Mouse (Mus musculus) retina, postnatal 7 days (tissue): ENCODE measurements around the gene Apoc3.

Source experiments
- DNase-seq: peaks from one replicate; pipeline ENCODE4 v3.0.0-alpha.2; 2012; ENCODE audit warnings: low read depth, low spot score

Gene Apoc3

DNA sequence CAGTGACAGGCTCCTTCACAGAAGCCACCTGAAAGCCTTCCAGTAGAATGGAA is at the start of gene Apoc3:
Gene Apoc3 (minus strand): TSS at position 41 of the 53 bp plus-strand sequence.
- DNase-seq = no peak

DNA sequence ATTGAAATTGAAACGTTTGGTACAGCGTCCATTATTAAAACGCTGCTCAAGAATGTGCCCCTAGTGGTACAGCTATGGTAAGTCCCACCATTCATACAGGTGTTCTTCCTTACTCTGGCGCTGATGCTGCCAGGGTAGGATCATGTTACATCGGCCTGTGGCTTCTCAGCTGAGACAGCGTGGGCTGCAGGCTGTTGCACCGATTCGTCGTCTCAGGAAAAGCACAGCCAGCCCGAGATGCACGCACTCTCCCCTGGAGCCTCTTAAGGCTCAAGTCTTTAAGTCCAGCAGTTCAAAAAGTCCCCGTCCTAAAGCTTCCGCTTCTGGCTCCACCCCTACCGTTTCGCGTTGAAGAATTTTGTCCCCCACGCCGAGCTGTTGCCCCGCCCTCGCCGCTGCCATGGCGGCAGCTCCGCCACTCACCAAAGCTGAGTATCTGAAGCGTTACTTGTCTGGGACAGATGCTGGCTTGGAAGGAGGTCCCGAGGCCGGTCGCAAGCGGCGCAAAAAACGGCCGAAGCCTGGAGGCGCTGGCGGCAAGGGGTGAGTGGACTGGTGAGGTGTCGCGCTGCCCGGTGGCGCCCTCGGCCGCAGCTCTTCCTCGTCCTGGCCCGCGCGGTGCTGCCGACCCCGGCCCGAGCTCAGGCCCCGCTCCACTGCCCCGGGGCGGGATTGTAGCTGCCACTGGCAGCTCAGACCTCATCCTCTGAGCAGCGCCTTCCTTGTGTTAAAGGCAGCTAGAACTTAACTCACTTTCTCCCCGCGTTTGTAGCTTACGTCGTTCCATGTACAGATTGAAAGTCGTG is 47.4 kb upstream of the Apoc3 start, which contains the start of gene Bud13:
Gene Bud13 (plus strand): TSS at position 378 of the 806 bp plus-strand sequence.
- DNase-seq = peak; percentile 89

DNA sequence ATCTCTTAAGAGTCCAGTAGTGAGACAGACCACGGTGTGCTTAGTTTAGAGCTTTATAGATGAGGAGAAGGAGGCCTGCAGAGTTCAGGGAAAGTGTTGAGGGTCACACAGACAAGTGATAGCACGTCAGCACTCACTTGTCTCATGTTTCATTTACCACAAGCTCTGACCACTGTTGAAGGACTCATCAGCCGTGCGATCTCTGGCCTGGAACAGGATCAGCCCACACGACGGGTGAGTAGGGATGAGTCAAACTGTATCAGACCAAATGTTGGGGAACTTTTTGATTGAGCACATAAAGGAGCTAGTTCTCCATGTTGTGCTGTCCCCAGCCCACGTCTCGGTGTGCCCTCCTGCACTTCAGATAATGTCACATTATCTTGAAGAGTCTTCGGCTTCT is 39.1 kb upstream of the Apoc3 start:
- DNase-seq = no peak

DNA sequence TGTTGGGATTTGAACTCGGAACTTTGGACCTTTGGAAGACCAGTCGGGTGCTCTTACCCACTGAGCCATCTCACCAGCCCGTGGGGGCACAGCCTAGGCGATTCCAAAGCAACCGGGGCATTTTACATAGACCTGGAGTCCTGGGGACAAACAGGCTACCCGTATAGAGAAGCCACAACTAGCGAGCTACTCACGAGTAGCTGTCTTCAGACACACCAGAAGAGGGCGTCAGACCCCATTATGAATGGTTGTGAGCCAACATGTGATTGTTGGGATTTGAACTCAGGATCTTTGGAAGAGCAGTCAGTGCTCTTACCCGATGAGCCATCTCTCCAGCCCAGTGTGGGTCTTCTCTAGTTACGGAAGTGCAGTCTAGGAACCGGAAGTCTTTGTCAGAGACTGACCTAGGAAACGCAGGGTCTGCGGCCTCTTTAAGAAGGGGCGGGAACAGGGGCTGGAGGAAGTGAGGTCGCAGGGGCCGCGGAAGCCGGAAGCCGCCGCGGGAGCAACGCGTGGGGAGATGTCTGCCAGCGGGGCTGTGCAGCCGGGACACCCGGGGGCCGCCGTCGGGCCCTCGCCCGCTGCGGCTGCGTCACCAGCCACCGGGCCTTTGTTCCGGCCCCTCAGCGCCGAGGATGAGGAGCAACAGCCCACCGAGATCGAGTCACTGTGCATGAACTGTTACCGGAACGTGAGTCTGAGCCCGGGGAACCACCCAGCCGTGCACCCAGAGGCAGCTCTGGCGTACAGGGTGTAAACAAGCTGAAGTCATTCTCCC is 37.4 kb upstream of the Apoc3 start, which contains the start of gene Zpr1:
Gene Zpr1 (plus strand): TSS at position 388 of the 778 bp plus-strand sequence.
- peak; percentile 87 for DNase-seq

DNA sequence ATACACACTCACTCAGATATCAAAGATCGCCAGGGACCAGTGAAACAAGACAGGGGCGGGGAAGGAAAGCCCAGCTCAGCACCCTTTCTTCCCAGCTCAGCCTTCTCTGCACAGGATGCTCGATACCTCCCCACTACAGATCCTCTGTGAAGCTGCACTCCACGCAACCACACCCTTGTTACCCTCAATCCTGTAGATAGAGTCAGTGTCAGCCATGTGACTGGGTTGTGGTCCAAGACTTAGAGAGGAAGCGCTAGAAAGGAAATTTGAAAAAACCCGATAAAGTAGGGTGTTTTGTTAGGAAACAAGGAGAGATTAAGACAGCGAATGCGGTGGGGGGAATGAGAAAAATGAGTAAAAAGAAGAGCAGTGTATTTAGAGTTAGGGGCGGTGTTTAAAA is 36.6 kb upstream of the Apoc3 start:
- no peak for DNase-seq

DNA sequence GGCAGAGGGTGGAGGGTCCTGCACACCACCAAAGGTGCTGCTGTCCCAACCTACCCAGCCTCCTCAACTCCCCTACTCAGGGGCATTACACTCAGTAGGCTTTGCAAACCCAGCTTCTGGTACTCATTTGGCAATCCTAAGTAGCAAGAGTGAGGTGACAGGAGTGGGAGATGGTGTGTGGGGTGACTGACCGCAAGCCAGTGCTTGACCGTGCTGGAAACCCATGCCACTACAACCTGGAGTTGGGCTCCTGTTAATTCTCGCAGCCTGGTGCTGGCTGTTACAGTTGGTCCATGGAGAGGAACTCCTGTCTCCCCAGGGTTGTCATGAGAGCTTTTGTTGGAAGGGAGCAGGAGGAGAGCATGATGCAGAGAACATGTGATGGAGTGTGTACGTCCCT is 35.3 kb upstream of the Apoc3 start:
- no peak for DNase-seq

DNA sequence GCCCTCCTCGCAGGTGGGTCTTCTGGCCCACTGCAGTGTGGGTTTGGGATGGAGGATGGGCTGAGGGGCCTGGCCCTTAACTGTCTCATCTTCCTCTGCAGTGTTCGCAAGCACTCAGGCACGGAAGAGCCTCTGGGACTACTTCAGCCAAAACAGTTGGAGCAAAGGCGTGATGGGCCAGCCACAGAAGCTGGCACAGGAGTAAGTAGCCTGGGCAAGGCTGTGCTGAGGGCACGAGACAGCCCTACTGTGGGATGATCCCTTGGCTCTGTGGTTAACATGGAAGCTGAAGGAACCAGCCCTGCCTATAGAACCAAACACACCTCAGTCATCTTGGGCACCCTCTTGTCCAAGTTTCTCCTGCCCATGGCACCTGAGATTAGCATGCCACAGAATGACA is 33.7 kb upstream of the Apoc3 start:
- no peak for DNase-seq

DNA sequence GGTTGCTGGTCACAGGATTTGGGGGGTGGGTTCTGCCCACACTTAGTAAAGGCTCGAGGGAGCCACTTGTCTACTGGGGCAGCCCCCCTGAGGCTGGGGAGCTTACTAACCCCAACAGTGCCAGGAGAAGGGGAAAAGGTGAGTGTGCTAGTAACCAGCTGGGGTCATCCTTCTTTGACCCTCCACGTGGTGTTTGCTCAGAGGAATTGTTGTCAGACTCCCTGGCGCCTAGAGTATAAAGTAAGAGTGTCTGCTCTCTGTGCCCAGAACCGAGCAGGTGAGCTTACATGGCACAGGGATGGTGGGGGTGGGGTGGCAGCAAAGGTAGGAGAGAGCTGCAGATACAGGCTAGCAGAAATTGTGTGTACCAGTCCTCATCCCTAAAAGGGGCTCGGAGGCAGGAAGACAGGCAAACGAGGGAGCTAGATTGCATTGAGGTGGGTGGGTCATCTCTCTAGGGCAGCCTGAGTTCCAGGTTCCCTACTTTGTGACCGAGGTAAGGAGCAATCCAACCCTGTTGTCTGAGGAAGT is 33.0 kb upstream of the Apoc3 start, which contains the start of gene Apoa5:
Gene Apoa5 (plus strand): TSS at position 291 of the 531 bp plus-strand sequence.
- DNase-seq = no peak

DNA sequence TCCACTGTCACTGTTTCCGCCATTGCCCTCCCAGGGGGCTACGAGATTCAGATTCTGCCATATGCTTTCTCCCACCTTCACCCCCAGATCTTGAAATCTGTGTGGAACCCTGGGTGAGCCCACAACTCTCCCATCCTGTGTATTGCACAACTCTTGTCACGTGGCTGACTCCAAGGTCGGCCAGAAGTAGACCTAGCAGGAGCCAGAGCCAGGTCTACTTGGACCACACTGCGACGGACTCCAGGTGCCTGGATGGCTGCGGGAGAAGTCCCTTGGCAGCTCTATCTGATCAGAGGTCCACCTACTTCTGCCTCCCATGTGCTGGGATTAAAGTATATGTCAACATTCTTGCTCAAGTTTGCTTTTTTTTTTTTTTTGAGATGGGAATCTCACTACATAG is 25.7 kb upstream of the Apoc3 start:
- DNase-seq = no peak

DNA sequence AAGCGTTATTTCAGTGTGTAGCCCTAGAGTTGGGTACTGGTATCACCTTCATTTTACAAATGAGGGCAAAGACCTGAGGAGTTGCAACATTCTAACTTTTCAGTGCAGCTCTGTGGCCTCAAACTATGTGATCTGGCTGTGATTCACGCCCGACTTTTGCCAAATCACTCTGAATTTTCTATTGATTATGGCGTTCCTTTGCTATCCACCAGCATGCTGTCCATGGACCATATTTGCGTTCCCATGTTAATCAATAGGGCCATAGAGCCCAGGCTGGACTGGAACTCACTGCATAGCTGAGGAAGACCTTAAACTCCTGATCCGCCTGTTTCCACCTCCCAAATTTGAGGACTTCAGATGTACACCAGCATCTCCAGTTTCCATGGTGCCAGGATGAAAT is 23.7 kb upstream of the Apoc3 start:
- no peak for DNase-seq

DNA sequence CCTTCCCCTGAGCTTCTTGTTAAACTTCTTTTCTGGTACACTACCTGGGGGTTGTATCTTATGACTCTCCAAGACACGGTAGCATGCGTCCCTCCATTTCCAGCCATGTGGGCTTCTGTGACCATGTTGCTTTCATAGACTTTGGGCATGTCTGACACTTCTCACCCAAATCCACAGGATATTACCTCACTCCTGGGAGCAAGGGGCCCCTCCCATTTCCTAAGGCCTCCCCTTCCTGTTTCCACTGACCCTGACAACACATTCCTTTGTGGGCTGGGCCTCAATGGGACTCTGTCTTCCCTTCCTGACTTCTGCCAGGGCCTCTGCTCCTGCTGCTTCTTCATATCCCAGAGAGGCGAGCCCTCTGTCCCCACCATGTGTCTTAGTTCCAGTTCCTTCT is 22.1 kb upstream of the Apoc3 start:
- DNase-seq = no peak

DNA sequence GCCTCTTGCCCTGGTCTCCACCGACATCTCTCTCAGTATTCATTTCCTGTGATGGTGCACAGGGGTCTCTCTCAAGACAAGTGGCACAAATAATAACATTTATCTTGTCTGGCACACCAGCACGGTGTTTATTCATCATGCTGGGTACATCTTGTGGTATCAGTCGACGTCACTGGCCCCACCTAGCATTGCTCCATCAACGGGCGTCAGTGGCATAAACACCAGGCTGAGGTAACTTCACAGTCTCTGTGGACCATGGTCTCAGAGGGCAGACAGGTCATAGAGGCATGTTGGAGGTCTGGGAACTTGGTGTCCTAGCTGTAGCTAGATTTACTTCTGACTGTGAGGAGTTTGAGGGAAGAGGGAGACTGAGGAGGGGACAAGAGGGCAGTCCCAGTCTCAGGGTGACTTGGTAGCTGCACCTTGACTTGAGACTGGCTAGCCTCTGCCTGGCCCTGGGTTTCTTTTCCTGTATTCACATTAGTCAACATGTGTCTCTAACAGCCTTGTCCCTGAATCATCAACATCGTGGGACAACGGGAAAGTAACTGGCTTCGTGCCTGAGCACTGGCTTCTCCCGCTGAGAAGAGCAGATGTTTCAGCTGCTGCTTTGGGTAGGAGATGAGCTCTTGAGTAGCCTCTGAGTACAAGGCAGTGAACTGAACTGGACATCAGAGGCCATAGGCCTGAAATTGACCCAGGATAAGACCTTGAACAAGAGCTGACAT is 21.4 kb upstream of the Apoc3 start:
- DNase-seq = no peak

DNA sequence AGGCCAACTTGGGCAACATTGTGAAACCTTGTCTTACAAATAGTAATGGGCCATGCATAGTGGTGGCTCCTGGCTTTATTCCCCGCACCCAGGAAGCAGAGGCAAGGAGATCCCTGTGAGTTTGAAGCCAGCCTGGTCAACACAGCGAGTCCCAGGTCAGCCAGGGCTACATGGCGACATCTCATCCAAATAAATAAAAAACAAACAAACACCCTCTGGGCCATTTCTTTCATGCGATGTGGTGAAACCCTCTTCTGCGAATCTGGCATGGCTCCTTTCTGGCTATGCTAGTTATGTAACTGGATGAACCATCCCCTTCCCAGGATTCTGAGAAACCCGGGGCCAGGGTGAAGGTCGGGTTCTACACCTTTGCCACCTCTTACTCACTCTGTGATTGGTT is 20.7 kb upstream of the Apoc3 start:
- no peak for DNase-seq

DNA sequence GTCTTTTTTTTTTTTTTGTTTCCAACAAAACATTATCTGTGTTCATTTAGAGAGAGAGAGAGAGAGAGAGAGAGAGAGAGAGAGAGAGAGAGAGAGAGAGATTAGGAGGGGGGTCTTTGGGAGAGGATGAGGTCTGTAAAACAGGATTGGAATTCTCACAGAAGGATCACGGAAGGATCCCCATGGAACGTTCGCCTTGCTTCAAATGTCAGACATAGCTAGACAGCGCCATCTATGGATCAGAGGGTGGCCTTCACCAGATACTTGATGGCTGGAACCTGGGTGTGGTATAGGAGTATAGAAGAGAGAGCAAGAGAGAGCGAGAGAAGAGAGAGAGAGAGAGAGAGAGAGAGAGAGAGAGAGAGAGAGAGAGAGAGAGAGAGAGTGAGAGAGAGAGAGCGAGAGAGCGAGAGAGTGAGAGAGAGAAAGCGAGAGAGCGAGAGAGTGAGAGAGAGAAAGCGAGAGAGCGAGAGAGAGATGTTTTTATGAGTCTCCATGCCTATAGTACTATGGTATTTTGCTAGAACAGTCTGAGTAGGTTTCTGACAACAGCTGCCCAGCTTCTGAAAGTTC is 11.4 kb upstream of the Apoc3 start:
- peak; percentile 84 for DNase-seq

DNA sequence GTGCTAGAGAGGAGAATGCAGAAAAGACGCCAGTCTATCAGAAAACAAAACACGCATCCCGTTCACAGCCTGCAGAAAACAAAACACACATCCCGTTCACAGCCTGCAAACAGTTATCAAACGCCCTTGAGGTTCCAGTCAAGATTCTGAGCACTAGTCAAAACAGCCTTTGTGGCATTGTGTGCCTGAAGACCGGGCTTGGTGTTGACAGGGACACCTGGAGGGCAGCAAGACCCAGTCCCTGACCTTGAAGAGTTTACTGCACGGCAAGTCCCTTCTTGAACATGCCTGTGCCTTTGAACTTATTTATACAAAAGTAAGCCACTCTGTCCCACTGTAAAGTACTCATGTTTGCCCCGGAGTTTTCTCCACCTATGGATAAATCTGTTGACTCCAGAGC is 8.1 kb upstream of the Apoc3 start:
- DNase-seq = no peak

DNA sequence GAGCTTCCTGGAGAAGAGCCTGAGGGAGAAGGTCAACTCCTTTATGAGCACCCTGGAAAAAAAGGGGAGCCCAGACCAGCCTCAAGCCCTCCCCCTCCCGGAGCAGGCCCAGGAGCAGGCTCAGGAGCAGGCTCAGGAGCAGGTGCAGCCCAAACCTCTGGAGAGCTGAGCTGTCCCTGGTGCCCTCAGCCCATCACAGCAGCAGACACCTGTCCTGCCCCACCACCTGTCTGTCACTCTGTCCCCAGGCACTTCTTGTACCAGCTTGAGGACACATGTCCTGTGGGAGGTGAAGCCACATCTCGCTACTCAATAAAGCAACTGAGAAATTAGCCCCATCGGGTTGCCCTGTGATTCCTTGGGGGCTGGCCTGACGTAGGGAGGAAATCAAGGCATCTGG is 7.7 kb upstream of the Apoc3 start:
- no peak for DNase-seq

DNA sequence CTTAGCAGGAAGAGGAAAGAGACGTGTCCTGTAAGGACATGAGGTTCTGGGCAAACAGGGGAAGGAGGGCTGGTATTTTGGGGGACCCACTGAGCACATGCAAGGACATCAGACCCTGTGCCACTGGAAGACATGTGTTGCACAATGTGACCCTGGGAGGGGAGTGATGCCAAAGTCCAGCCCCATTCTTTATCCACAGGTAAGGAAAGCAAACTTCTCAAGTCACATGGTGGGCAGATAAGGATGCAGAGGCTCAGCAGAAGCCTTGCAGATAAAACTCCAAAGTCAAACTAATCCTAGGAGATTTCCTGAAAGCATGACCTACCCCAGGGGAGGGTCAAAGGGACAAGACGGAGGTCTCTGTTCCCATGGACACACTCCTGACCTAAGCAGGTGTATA is 6.4 kb upstream of the Apoc3 start:
- DNase-seq = no peak

DNA sequence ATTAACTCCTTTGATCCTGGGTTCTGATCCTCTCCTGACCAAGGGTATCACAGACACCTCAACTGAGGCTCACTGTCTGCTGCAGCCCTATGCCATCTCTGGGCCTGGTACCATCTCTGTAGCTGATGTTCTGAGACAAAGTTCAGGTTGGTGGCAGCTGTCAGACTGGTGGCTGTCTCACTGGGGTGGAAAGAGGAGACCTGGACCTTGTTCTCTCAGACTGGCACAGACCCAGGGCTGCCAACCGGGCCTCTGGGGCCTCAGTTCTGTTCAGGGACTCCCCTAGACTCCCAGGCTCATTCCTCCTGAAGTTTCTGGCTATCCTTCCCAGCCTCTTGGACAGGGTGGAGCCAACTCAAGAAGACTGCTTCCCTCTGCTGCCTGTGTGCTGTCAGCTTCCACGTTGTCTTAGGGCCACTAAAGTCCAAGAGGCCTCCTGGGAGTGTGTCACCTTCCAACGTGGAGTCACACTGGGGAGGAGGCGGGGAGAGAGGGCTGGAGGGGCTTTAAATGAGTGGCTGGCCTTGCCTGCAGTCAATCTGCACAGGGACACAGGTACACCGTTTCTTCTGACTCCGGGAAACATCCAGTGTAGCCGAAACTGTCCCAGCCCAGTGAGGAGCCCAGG is 5.2 kb upstream of the Apoc3 start, which contains the start of gene Apoa4:
Gene Apoa4 (plus strand): TSS at position 171 of the 628 bp plus-strand sequence.
- no peak for DNase-seq

DNA sequence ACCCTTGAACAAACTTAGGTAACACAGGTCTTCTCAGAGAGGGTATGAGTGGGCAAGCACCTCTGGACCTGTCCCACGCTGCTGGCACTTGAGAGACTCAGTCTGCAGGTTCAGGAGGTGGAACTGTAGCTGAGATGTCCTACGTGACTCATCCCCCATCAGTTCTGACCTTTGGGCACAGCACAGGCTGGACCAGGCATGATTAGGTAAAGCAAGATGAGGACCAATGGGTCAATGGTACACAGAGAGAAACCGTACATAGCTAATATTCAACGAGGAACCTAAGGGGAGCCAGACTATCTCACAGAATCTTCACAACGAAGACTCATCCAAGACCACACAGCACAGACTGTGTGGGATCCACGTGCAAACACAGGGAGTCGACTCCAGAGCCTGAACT is 3.4 kb upstream of the Apoc3 start:
- no peak for DNase-seq

DNA sequence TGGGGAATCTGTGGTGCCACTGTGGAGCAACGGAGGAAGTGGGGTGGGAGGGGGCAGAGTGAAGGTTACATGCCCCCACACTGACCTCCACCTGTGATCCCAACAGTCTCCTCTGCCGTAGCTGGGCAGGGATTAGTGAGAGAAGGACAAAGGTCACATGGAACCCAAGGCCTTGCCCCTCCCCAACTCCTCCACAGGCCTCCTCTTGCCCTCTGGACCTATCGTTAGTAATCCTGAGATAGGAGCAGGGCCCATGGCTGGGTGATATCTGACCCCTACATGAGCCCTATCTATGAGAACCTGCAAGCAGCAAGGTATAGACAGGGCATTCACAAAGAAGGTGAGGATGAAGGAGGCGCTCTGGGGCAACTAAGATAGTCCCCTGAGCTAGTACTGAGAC is 213 bp upstream of the Apoc3 start:
- DNase-seq = no peak

DNA sequence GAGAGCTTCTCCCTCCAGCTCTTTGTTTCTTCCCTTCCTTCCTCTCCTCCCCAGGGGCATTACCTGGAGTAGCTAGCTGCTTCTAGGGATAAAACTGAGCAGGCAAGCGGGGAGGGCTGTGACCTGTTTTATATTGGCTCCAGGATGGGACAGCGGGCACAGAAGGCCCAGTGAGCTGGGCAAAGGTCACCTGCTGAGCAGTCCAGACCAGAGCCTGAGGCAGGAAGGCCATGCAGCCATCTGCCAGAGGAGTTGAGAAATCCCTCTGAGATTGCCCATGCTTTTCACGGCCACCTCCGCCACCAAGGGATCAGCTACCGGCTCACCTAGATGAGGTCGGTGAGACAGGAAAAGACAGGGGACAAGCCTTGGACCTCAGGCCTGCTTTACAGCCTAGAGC is 240 bp downstream of the Apoc3 start:
- no peak for DNase-seq
